Mouse (Mus musculus): ENCODE data around the gene Phkg2.
"Not testable (repeated sequence)": the region's sequence is repeated elsewhere in the genome, so short reads cannot be mapped to it uniquely, and the experiment has no call there.

The Phkg2 gene

GRCm38 (mm10) chr7:127602903-127603302, 29.8 kb downstream of the Phkg2 start:
- in situ Hi-C loops (cut with MboI, MseI): no loop called here

GRCm38 (mm10) chr7:127604256-127604655, 31.1 kb downstream of the Phkg2 start:
- in situ Hi-C loops (cut with MboI, MseI): no loop called here

- in situ Hi-C loops (cut with MboI, MseI): no loop called here
Observed at GRCm38 (mm10) chr7:127607150-127607549, 34.0 kb downstream of the Phkg2 start.

GRCm38 (mm10) chr7:127611011-127611410, 37.9 kb downstream of the Phkg2 start:
- in situ Hi-C loops (cut with MboI, MseI): no loop called here

GRCm38 (mm10) chr7:127611561-127611960, 38.4 kb downstream of the Phkg2 start:
- in situ Hi-C loops (cut with MboI, MseI): no loop called here

- in situ Hi-C loops (cut with MboI, MseI): no loop called here
Observed at GRCm38 (mm10) chr7:127613501-127613900, 40.4 kb downstream of the Phkg2 start.

- in situ Hi-C loops (cut with MboI, MseI): no loop called here
Observed at GRCm38 (mm10) chr7:127614091-127614490, 41.0 kb downstream of the Phkg2 start.

- in situ Hi-C loops (cut with MboI, MseI): no loop called here
Observed at GRCm38 (mm10) chr7:127614511-127614890, 41.4 kb downstream of the Phkg2 start.

- in situ Hi-C loops (cut with MboI, MseI): no loop called here
Observed at GRCm38 (mm10) chr7:127614891-127615843, 42.0 kb downstream of the Phkg2 start, which contains the start of gene Zfp629. TSS of gene Zfp629 (minus strand) at chr7:127615797.

- in situ Hi-C loops (cut with MboI, MseI): no loop called here
Observed at GRCm38 (mm10) chr7:127616336-127616735, 43.2 kb downstream of the Phkg2 start.

- in situ Hi-C loops (cut with MboI, MseI): no loop called here
Observed at GRCm38 (mm10) chr7:127616881-127617280, 43.7 kb downstream of the Phkg2 start.

- in situ Hi-C loops (cut with MboI, MseI): no loop called here
Observed at GRCm38 (mm10) chr7:127617962-127618361, 44.8 kb downstream of the Phkg2 start.

- in situ Hi-C loops (cut with MboI, MseI): not testable (repeated sequence)
Observed at GRCm38 (mm10) chr7:127618402-127618801, 45.3 kb downstream of the Phkg2 start.

GRCm38 (mm10) chr7:127626039-127626438, 52.9 kb downstream of the Phkg2 start:
- in situ Hi-C loops (cut with MboI, MseI): no loop called here

- in situ Hi-C loops (cut with MboI, MseI): no loop called here
Observed at GRCm38 (mm10) chr7:127626471-127626870, 53.3 kb downstream of the Phkg2 start.

GRCm38 (mm10) chr7:127628646-127629045, 55.5 kb downstream of the Phkg2 start:
- in situ Hi-C loops (cut with MboI, MseI): no loop called here

GRCm38 (mm10) chr7:127631416-127631815, 58.3 kb downstream of the Phkg2 start:
- in situ Hi-C loops (cut with MboI, MseI): no loop called here
